Mouse (Mus musculus) hindbrain, postnatal 0 days (tissue): Measurements from ENCODE around the gene Snrpa. TPM values are rescaled to one million over a fixed set of nuclear protein-coding genes. Genes with fewer than 3 reads are reported as not detected.
A peak's percentile ranks its signal among the peaks of the same experiment; 100 is the strongest.

Experiments used
- ATAC-seq: fragments of 200-750 bp; cut with Nextera tagmentation; 2 replicates; pipeline ENCODE4 v1.8.0; 2017; ENCODE audit warnings: mild to moderate bottlenecking, moderate TSS enrichment, moderate library complexity
- DNase-seq: peaks from one replicate; pipeline ENCODE4 v3.0.0-alpha.2; 2015; ENCODE audit warnings: low spot score
- H3K27ac ChIP-seq: fragments of 300-500 bp; sonication (generic); 2 replicates; pipeline ENCODE4 v1.5.1; 2014; ENCODE audit warnings: mild to moderate bottlenecking
- H3K27me3 ChIP-seq: fragments of 300-500 bp; sonication (generic); 2 replicates; pipeline ENCODE4 v1.6.1; 2014; ENCODE audit warnings: low read length, mixed read lengths; ENCODE audit not compliant: insufficient read depth
- H3K36me3 ChIP-seq: fragments of 300-500 bp; sonication (generic); 2 replicates; pipeline ENCODE4 v1.6.1; 2014; ENCODE audit warnings: low read length, mixed read lengths; ENCODE audit not compliant: insufficient read depth
- H3K4me1 ChIP-seq: fragments of 300-500 bp; sonication (generic); 2 replicates; pipeline ENCODE4 v1.6.1; 2014; ENCODE audit warnings: antibody characterized with exemption, low read length, mixed read lengths; ENCODE audit not compliant: insufficient read depth
- H3K4me2 ChIP-seq: fragments of 300-500 bp; sonication (generic); 2 replicates; pipeline ENCODE4 v1.6.1; 2014; ENCODE audit warnings: low read depth, mild to moderate bottlenecking, low read length, moderate library complexity, mixed read lengths
- H3K4me3 ChIP-seq: fragments of 300-500 bp; sonication (generic); 2 replicates; pipeline ENCODE4 v1.5.1; 2014; ENCODE audit warnings: low read length
- H3K9ac ChIP-seq: fragments of 300-500 bp; sonication (generic); replicated peaks from 2 replicates; pipeline ENCODE4 v1.6.1; 2014; ENCODE audit warnings: mild to moderate bottlenecking, low read length, moderate library complexity, mixed read lengths
- H3K9me3 ChIP-seq: fragments of 300-500 bp; sonication (generic); 2 replicates; pipeline ENCODE4 v1.6.1; 2016; ENCODE audit warnings: low read length, mixed read lengths
- CTCF ChIP-seq: IDR thresholded peaks from 2 replicates; pipeline ENCODE4 v1.5.1; 2016; ENCODE audit warnings: antibody characterized with exemption, control low read depth, low read depth
- WGBS: fragments of 180-500 bp; shearing (Covaris S2); extraction: QIAGEN DNeasy Blood & Tissue Kit; methylation state at CpG from one replicate; pipeline ENCODE4 v1.1.7; 2014; 5-methylcytosine and 5-hydroxymethylcytosine counted together
- polyA plus RNA-seq: library from polyadenylated mRNA; unstranded; fragments of >200 nt; fragmentation: Nextera tagmentation; extraction: Ambion mirVana; gene quantifications from 2 replicates; pipeline ENCODE4 v1.2.1, GENCODE M21; 2015
- total RNA-seq: library from RNA; depleted of rRNA; stranded (reverse); fragments of >200 nt; gene quantifications from 2 replicates; pipeline ENCODE4 v1.2.3, GENCODE M21; 2014

Snrpa gene
- total and polyA plus RNA-seq, 2 experiments from 2014 or later = 128 to 147 TPM

DNA sequence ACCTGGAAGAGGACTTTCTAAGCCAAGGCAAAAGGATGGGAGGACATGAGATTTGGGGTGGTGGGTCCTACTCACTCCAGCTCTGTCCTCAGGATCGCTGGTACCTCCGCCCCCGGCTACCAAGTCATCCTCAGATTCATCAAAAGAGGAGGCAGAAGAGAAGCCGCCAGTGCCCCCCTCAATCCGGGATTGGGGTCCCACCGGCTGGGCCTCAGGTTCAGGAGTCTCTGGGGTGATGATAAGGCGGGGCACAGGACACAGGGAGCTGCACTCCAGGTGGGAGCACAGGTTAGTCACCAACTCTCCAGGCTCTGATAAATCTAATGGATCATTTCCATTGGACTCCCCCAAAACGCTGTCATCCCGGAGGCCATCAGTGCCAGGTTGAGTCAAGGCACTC is 31.2 kb upstream of the Snrpa start:
- peak overlapping the region; percentile 78 for H3K4me2 ChIP-seq
- no peaks in the 10 kb centered on the region for H3K9me3 ChIP-seq
- H3K9ac ChIP-seq = peak overlapping the region; percentile 89
- H3K4me3 ChIP-seq = peak overlapping the region; percentile 92
- 20% methylated on average over 9 of the region's 9 CpGs for WGBS
- no peak for ATAC-seq
- no peaks in the 10 kb centered on the region for H3K27me3 ChIP-seq
- DNase-seq = no peak
- TF ChIP-seq CTCF = no peak
- H3K27ac ChIP-seq = peak overlapping the region; percentile 88; the same call in 1 of the 2 replicates
- H3K36me3 ChIP-seq = no peaks in the 10 kb centered on the region
- peaks cover 35% of the 10 kb centered on the region for H3K4me1 ChIP-seq

DNA sequence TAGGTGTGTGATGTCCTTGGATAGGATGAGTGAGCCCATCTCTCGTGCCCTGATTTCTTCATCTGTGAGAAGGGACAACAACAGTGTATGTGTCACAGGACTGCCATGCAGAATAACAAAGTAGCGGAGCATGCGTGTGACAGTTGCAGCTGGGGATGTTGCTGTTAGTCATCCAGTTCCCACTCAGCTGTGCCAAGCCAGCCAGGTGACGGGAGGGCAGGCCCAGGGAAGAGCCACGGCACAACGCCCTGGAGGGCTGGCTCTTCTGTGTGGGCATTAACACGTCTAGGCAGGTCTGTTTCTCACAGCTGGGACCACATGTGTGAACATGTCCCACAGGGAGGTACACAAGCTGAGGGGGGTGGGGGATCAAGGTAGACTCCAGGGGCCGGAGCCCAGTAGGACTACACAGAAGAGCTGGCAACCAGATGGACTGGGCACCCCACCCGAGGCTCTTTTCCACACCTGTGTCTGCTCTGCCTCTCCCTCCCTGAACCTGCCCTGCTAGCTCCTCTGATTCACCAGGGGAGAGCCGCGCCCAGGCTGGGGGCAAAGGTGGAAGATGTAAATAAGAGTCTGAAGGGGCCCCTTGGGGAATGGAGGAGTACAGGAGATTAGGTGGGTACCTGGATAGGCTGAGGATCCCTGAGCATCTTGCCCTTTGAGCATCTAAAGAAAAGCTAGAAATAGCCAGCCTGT is 29.0 kb upstream of the Snrpa start:
- Histone ChIP-seq H3K4me2 (peak overlapping the region; percentile 78), H3K27ac (no peak overlapping the region), H3K9ac (peak overlapping the region; percentile 30), H3K36me3 (no peaks in the 10 kb centered on the region), H3K27me3 (no peaks in the 10 kb centered on the region), H3K4me3 (peak overlapping the region; percentile 92), H3K9me3 (no peaks in the 10 kb centered on the region), H3K4me1 (peaks cover 35% of the 10 kb centered on the region)
- ATAC-seq = no peak
- no peak for DNase-seq
- no peak for TF ChIP-seq CTCF
- WGBS = 60% methylated on average over 11 of the region's 11 CpGs

DNA sequence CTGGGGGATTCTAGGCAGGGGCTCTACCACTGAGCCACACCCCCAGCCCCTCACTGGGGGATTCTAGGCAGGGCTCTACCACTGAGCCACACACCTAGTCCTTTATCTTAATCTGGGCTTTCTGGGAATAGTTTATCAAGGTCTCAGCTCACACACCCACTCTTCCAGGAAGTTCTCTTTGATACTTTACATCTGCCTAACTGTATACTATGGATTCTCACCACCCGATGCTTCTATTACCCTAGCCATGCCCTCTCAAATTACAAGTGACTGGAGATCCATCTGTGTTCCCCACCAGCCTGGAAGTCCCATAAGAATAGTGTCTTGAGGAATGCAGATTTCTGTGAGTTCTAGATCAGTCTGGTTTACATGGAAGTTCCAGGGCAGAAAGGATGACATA is 26.5 kb upstream of the Snrpa start:
- DNase-seq (no peak), ATAC-seq (no peak)
- Histone ChIP-seq H3K4me1 (peaks cover 35% of the 10 kb centered on the region), H3K9me3 (no peaks in the 10 kb centered on the region), H3K4me2 (no peak overlapping the region), H3K9ac (no peak overlapping the region), H3K36me3 (no peaks in the 10 kb centered on the region), H3K27ac (no peak overlapping the region), H3K4me3 (no peak overlapping the region), H3K27me3 (no peaks in the 10 kb centered on the region)
- TF ChIP-seq CTCF = no peak
- 93% methylated on average over 1 of the region's 1 CpGs for WGBS

DNA sequence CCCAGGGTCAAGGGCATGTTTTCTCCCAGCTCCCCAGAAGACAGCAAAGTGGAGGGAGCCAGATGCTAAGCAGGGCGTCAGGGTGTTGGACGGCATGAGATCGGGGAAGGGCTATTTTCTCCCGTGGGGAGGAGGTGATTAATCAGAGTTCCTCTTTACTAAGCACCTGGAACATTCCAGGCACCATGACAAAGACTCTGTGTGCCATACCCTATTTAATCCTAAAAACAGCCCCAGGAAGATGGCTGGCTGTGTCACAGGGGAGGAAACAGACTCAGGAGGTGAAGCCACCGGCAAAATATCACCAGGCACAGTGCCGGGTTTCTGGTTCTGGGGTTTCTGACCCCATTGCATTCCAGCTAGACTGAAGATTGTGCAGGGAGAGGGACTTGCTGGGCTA is 25.9 kb upstream of the Snrpa start:
- no peak for TF ChIP-seq CTCF
- 80% methylated on average over 6 of the region's 6 CpGs for WGBS
- no peak for DNase-seq
- H3K4me2 ChIP-seq = no peak overlapping the region
- no peaks in the 10 kb centered on the region for H3K27me3 ChIP-seq
- H3K36me3 ChIP-seq = no peaks in the 10 kb centered on the region
- no peaks in the 10 kb centered on the region for H3K9me3 ChIP-seq
- H3K4me3 ChIP-seq = no peak overlapping the region
- ATAC-seq = no peak
- no peak overlapping the region for H3K9ac ChIP-seq
- no peak overlapping the region for H3K27ac ChIP-seq
- peaks cover 31% of the 10 kb centered on the region for H3K4me1 ChIP-seq

DNA sequence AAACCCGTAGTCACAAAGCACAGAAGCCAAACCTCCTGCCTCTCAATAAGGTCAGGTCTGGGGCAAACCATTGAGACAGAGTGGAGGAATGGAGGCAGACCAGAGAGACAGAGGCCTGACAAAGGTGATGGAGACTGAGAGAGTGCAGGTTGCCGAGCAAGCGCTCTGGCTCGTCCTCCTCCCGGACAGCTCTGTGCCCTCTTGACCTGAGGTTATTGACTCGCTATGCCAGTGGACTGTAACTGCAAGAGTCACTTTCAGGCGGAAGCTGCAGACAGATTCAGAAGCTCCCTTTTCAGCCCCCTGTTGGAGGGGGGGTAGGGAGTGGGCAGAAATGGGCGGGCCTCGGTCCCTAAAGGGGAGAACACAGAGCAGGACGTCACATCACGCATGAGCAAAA is 23.9 kb upstream of the Snrpa start:
- Histone ChIP-seq H3K27me3 (no peaks in the 10 kb centered on the region), H3K27ac (no peak overlapping the region), H3K4me1 (peaks cover 11% of the 10 kb centered on the region), H3K9me3 (no peaks in the 10 kb centered on the region), H3K4me3 (no peak overlapping the region), H3K9ac (no peak overlapping the region), H3K36me3 (0 out of 2 replicates have a peak, but pooled peaks cover 2% of the 10 kb centered on the region), H3K4me2 (no peak overlapping the region)
- 59% methylated on average over 11 of the region's 11 CpGs for WGBS
- DNase-seq (no peak), ATAC-seq (no peak)
- no peak for TF ChIP-seq CTCF

DNA sequence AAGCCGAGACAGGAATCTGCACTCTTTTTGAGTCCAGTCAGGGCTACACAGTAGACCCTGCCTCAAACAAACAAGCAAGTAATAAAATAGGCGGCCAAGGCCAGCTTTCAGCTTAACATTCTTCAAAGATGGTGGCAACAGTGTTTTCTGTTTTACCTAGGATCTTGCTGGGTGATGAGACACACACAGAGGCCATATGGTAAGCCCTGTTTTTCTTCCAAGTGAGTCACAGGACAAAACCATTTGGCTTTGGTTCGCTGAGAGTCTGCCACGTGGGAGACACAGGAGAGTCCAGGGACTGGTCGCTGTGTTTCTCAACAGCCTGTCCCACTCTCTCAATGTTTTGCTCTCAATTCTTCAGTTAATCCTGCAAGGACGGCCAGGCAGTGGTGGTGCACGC is 22.5 kb upstream of the Snrpa start:
- Histone ChIP-seq H3K27me3 (no peaks in the 10 kb centered on the region), H3K4me3 (no peak overlapping the region), H3K36me3 (peaks cover 10% of the 10 kb centered on the region; the same call in 1 of the 2 replicates), H3K9me3 (no peaks in the 10 kb centered on the region), H3K9ac (no peak overlapping the region), H3K27ac (no peak overlapping the region), H3K4me1 (no peaks in the 10 kb centered on the region), H3K4me2 (no peak overlapping the region)
- TF ChIP-seq CTCF = no peak
- DNase-seq (no peak), ATAC-seq (no peak)
- 85% methylated on average over 7 of the region's 7 CpGs for WGBS

DNA sequence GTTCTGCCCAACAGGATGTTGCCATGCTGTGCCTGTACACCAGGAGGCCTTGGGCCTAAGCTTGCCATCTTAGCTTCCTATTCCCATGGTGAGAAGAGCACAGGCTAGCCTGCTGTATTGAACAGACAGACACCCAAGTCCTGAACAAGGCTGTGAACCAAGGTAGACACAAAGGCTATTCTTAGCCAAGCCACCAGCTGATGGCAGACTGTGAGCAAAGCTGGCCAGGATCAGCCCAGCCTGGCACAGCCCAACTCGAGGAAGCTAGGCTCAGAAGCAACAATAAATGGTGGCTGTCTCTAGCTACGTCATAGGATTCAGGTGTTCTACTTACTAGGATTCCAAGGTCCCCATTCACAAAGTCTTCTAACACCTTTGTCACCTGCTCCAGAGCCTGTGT is 16.6 kb upstream of the Snrpa start:
- Histone ChIP-seq H3K4me2 (no peak overlapping the region), H3K36me3 (peaks cover 42% of the 10 kb centered on the region), H3K9me3 (no peaks in the 10 kb centered on the region), H3K27me3 (no peaks in the 10 kb centered on the region), H3K4me3 (no peak overlapping the region), H3K27ac (no peak overlapping the region), H3K4me1 (no peaks in the 10 kb centered on the region), H3K9ac (no peak overlapping the region)
- no peak for ATAC-seq
- TF ChIP-seq CTCF = no peak
- WGBS = 87% methylated on average over 2 of the region's 2 CpGs
- no peak for DNase-seq
